Mouse (Mus musculus) hindbrain, embryonic 11.5 days (tissue): ENCODE measurements around the gene Olfr569. TPM values are rescaled to one million over a fixed set of nuclear protein-coding genes. Genes with fewer than 3 reads are reported as not detected.

Experiments used
- ATAC-seq: fragments of 200-750 bp; cut with Nextera tagmentation; 2 replicates; pipeline ENCODE4 v1.8.0; 2017; ENCODE audit warnings: mild to moderate bottlenecking, moderate TSS enrichment, moderate library complexity; ENCODE audit not compliant: low FRiP score
- DNase-seq: peaks from one replicate; pipeline ENCODE4 v3.0.0-alpha.2; 2015; ENCODE audit warnings: low spot score
- H3K27ac ChIP-seq: fragments of 300-500 bp; sonication (generic); 2 replicates; pipeline ENCODE4 v1.5.1; 2014; ENCODE audit warnings: mild to moderate bottlenecking, low read depth, low read length
- H3K27me3 ChIP-seq: fragments of 300-500 bp; sonication (generic); 2 replicates; pipeline ENCODE4 v1.6.1; 2014; ENCODE audit warnings: mild to moderate bottlenecking, low read length, moderate library complexity, mixed read lengths; ENCODE audit not compliant: control insufficient read depth, insufficient read depth
- H3K36me3 ChIP-seq: fragments of 300-500 bp; sonication (generic); 2 replicates; pipeline ENCODE4 v1.6.1; 2014; ENCODE audit warnings: mild to moderate bottlenecking, low read length, moderate library complexity, mixed read lengths; ENCODE audit not compliant: control insufficient read depth, insufficient read depth
- H3K4me1 ChIP-seq: fragments of 300-500 bp; sonication (generic); replicated peaks from 2 replicates; pipeline ENCODE4 v1.6.1; 2014; ENCODE audit warnings: low read length, mixed read lengths; ENCODE audit not compliant: control insufficient read depth, insufficient read depth
- H3K4me2 ChIP-seq: fragments of 300-500 bp; sonication (generic); replicated peaks from 2 replicates; pipeline ENCODE4 v1.6.1; 2014; ENCODE audit warnings: mild to moderate bottlenecking, low read depth, low read length
- H3K4me3 ChIP-seq: fragments of 300-500 bp; sonication (generic); 2 replicates; pipeline ENCODE4 v1.5.1; 2014; ENCODE audit warnings: low read depth, low read length
- H3K9ac ChIP-seq: fragments of 300-500 bp; sonication (generic); 2 replicates; pipeline ENCODE4 v1.6.1; 2014; ENCODE audit warnings: low read depth, low read length
- H3K9me3 ChIP-seq: fragments of 300-500 bp; sonication (generic); 2 replicates; pipeline ENCODE4 v1.6.1; 2016; ENCODE audit warnings: low read length; ENCODE audit not compliant: control insufficient read depth
- WGBS: fragments of 180-500 bp; shearing (Covaris S2); extraction: QIAGEN DNeasy Blood & Tissue Kit; methylation state at CpG from one replicate; pipeline ENCODE4 v1.1.7; 2014; 5-methylcytosine and 5-hydroxymethylcytosine counted together
- polyA plus RNA-seq: library from polyadenylated mRNA; unstranded; fragments of >200 nt; fragmentation: Nextera tagmentation; extraction: Ambion mirVana; gene quantifications from 2 replicates; pipeline ENCODE4 v1.2.1, GENCODE M21; 2014

Gene Olfr569
- not detected in 2 replicates for polyA plus RNA-seq

GRCm38 (mm10) chr7:102890782-102891181, at the start of gene Olfr569:
Gene Olfr569, minus strand, starts transcription at chr7:102890882.
- no peaks in the 10 kb centered on the region for H3K9me3 ChIP-seq
- WGBS, result 70% methylated on average over 3 of the region's 3 CpGs
- no peak within 1 kb of the TSS for H3K27ac ChIP-seq
- H3K4me3 ChIP-seq, result no peak within 1 kb of the TSS
- H3K9ac ChIP-seq, result no peak within 1 kb of the TSS
- H3K36me3 ChIP-seq, result no peaks in the 10 kb centered on the region
- ATAC-seq, result no peak
- no peaks in the 10 kb centered on the region for H3K4me1 ChIP-seq
- H3K4me2 ChIP-seq, result no peak within 1 kb of the TSS
- DNase-seq, result no peak
- no peaks in the 10 kb centered on the region for H3K27me3 ChIP-seq

GRCm38 (mm10) chr7:102927105-102927504, 36.4 kb upstream of the Olfr569 start:
- DNase-seq (no peak), ATAC-seq (no peak)
- no peaks in the 10 kb centered on the region for H3K4me1 ChIP-seq
- H3K36me3 ChIP-seq, result no peaks in the 10 kb centered on the region
- H3K4me3 ChIP-seq, result no peak overlapping the region
- 79% methylated on average over 3 of the region's 3 CpGs for WGBS
- H3K9me3 ChIP-seq, result no peaks in the 10 kb centered on the region
- no peaks in the 10 kb centered on the region for H3K27me3 ChIP-seq
- H3K27ac ChIP-seq, result no peak overlapping the region
- no peak overlapping the region for H3K4me2 ChIP-seq
- H3K9ac ChIP-seq, result no peak overlapping the region

GRCm38 (mm10) chr7:102924109-102924508, 33.4 kb upstream of the Olfr569 start, which contains the start of gene Olfr572:
Gene Olfr572, plus strand, starts transcription at chr7:102924409.
- no peak within 1 kb of the TSS for H3K4me3 ChIP-seq
- H3K36me3 ChIP-seq, result no peaks in the 10 kb centered on the region
- no peaks in the 10 kb centered on the region for H3K27me3 ChIP-seq
- H3K9me3 ChIP-seq, result no peaks in the 10 kb centered on the region
- no peak within 1 kb of the TSS for H3K4me2 ChIP-seq
- ATAC-seq (no peak), DNase-seq (no peak)
- H3K27ac ChIP-seq, result no peak within 1 kb of the TSS
- H3K4me1 ChIP-seq, result no peaks in the 10 kb centered on the region
- H3K9ac ChIP-seq, result no peak within 1 kb of the TSS
- 74% methylated on average over 1 of the region's 1 CpGs for WGBS

- H3K4me1 ChIP-seq, result no peaks in the 10 kb centered on the region
- H3K27ac ChIP-seq, result no peak overlapping the region
- 11% methylated on average over 1 of the region's 1 CpGs for WGBS
- H3K9me3 ChIP-seq, result no peaks in the 10 kb centered on the region
- ATAC-seq, result peak; percentile 70
- no peak overlapping the region for H3K4me3 ChIP-seq
- H3K9ac ChIP-seq, result no peak overlapping the region
- no peaks in the 10 kb centered on the region for H3K36me3 ChIP-seq
- H3K27me3 ChIP-seq, result no peaks in the 10 kb centered on the region
- DNase-seq, result peak; percentile 79
- no peak overlapping the region for H3K4me2 ChIP-seq
Observed at GRCm38 (mm10) chr7:102919632-102920031, 28.9 kb upstream of the Olfr569 start.

- DNase-seq (peak; percentile 4), ATAC-seq (peak; percentile 72)
- no peaks in the 10 kb centered on the region for H3K4me1 ChIP-seq
- H3K36me3 ChIP-seq, result no peaks in the 10 kb centered on the region
- H3K4me3 ChIP-seq, result no peak within 1 kb of the TSS
- WGBS, result 65% methylated on average over 4 of the region's 4 CpGs
- H3K9me3 ChIP-seq, result no peaks in the 10 kb centered on the region
- H3K9ac ChIP-seq, result no peak within 1 kb of the TSS
- H3K4me2 ChIP-seq, result no peak within 1 kb of the TSS
- no peak within 1 kb of the TSS for H3K27ac ChIP-seq
- no peaks in the 10 kb centered on the region for H3K27me3 ChIP-seq
Observed at GRCm38 (mm10) chr7:102917032-102917875, 26.6 kb upstream of the Olfr569 start, which contains the start of gene Olfr571. Gene Olfr571, minus strand, starts transcription at chr7:102917536.

- H3K27ac ChIP-seq, result no peak overlapping the region
- H3K4me2 ChIP-seq, result no peak overlapping the region
- H3K4me3 ChIP-seq, result no peak overlapping the region
- H3K9me3 ChIP-seq, result no peaks in the 10 kb centered on the region
- no peak for DNase-seq
- WGBS, result 85% methylated on average over 5 of the region's 5 CpGs
- H3K9ac ChIP-seq, result no peak overlapping the region
- no peaks in the 10 kb centered on the region for H3K4me1 ChIP-seq
- no peaks in the 10 kb centered on the region for H3K27me3 ChIP-seq
- no peaks in the 10 kb centered on the region for H3K36me3 ChIP-seq
- no peak for ATAC-seq
Observed at GRCm38 (mm10) chr7:102916405-102916804, 25.7 kb upstream of the Olfr569 start.

- H3K4me2 ChIP-seq, result no peak overlapping the region
- 59% methylated on average over 1 of the region's 1 CpGs for WGBS
- no peaks in the 10 kb centered on the region for H3K4me1 ChIP-seq
- no peaks in the 10 kb centered on the region for H3K27me3 ChIP-seq
- H3K9ac ChIP-seq, result no peak overlapping the region
- no peak for DNase-seq
- no peaks in the 10 kb centered on the region for H3K9me3 ChIP-seq
- no peak overlapping the region for H3K27ac ChIP-seq
- no peaks in the 10 kb centered on the region for H3K36me3 ChIP-seq
- H3K4me3 ChIP-seq, result no peak overlapping the region
- no peak for ATAC-seq
Observed at GRCm38 (mm10) chr7:102915261-102915660, 24.6 kb upstream of the Olfr569 start.

GRCm38 (mm10) chr7:102876822-102877221, 13.9 kb downstream of the Olfr569 start, which contains the start of gene Olfr568:
Gene Olfr568, plus strand, starts transcription at chr7:102877122.
- no peaks in the 10 kb centered on the region for H3K27me3 ChIP-seq
- no peak within 1 kb of the TSS for H3K9ac ChIP-seq
- no peaks in the 10 kb centered on the region for H3K9me3 ChIP-seq
- H3K27ac ChIP-seq, result no peak within 1 kb of the TSS
- no peak for DNase-seq
- H3K4me3 ChIP-seq, result no peak within 1 kb of the TSS
- ATAC-seq, result no peak
- no peaks in the 10 kb centered on the region for H3K4me1 ChIP-seq
- H3K4me2 ChIP-seq, result no peak within 1 kb of the TSS
- H3K36me3 ChIP-seq, result no peaks in the 10 kb centered on the region

- no peaks in the 10 kb centered on the region for H3K36me3 ChIP-seq
- ATAC-seq (no peak), DNase-seq (no peak)
- WGBS, result 82% methylated on average over 1 of the region's 1 CpGs
- no peaks in the 10 kb centered on the region for H3K4me1 ChIP-seq
- H3K27ac ChIP-seq, result no peak within 1 kb of the TSS
- H3K9ac ChIP-seq, result no peak within 1 kb of the TSS
- no peak within 1 kb of the TSS for H3K4me3 ChIP-seq
- no peaks in the 10 kb centered on the region for H3K27me3 ChIP-seq
- no peak within 1 kb of the TSS for H3K4me2 ChIP-seq
- H3K9me3 ChIP-seq, result no peaks in the 10 kb centered on the region
Observed at GRCm38 (mm10) chr7:102858665-102859064, 32.0 kb downstream of the Olfr569 start, which contains the start of gene Olfr566. Gene Olfr566, minus strand, starts transcription at chr7:102858765.
